In genomic region chr6:99520676-99521037, GRCm38 (mm10) we compare ENCODE assay signal across 8 mouse cellular contexts. TPM values are rescaled to one million over a fixed set of nuclear protein-coding genes. Genes with fewer than 3 reads are reported as not detected.
DNase-seq lines count a peak whose midpoint lies in the region; ATAC-seq and TF ChIP-seq lines count a peak whose summit lies in the region.

No protein-coding gene starts in this region.

- no peak; the same call in none of the 2 replicates for ATAC-seq in hindbrain, embryonic 12.5 days (ENCODE audit: low FRiP score)
- peak; percentile 50 for ATAC-seq in midbrain, embryonic 15.5 days (replicated peaks)

- no peak for TF ChIP-seq POLR2A in kidney, adult 2 months (IDR thresholded peaks at IDR 0.05; ENCODE audit: low read depth, low read length)

- WGBS in kidney, adult 2 months, result 1% methylated on average over 26 of the region's 27 CpGs
- 1% methylated on average over 27 of the region's 27 CpGs for WGBS in hindbrain, embryonic 12.5 days
- under 1% methylated on average over 27 of the region's 27 CpGs for WGBS in midbrain, embryonic 15.5 days

- TF ChIP-seq CTCF in kidney, adult 2 months (conservative IDR thresholded peaks at IDR 0.05; ENCODE audit: insufficient read depth, insufficient read length, low read depth, low read length), result no peak

- no peak for DNase-seq in kidney, adult 2 months
- DNase-seq in kidney, adult 8-10 months, result no peak
- DNase-seq in R1 (ENCODE audit: low read depth, low spot score), result peak; percentile 72
- no peak for DNase-seq in adrenal gland, postnatal 25 days
- DNase-seq in thymus, postnatal 14 days, result no peak
- no peak for DNase-seq in adrenal gland, adult (ENCODE audit: inconsistent age in 2 of 2, low spot score in 1 of 2)

- H3K4me2 ChIP-seq in hindbrain, embryonic 12.5 days (replicated peaks), result peak overlapping the region; percentile 98
- H3K4me2 ChIP-seq in midbrain, embryonic 15.5 days, result peak overlapping the region; percentile 99

- peak overlapping the region; percentile 89 for H3K9ac ChIP-seq in hindbrain, embryonic 12.5 days
- H3K9ac ChIP-seq in midbrain, embryonic 15.5 days, result peak overlapping the region; percentile 90

- H3K27me3 ChIP-seq in kidney, adult 2 months (replicated peaks; ENCODE audit: control insufficient read depth, insufficient read depth, low read length), result no peaks in the 10 kb centered on the region
- H3K27me3 ChIP-seq in hindbrain, embryonic 12.5 days, result no peaks in the 10 kb centered on the region
- no peaks in the 10 kb centered on the region for H3K27me3 ChIP-seq in midbrain, embryonic 15.5 days (replicated peaks)

- H3K4me3 ChIP-seq in kidney, adult 2 months (ENCODE audit: insufficient read depth, low read depth, low read length), result peak overlapping the region; percentile 97
- peak overlapping the region; percentile 72 for H3K4me3 ChIP-seq in hindbrain, embryonic 12.5 days
- peak overlapping the region; percentile 64 for H3K4me3 ChIP-seq in midbrain, embryonic 15.5 days

- H3K36me3 ChIP-seq in kidney, adult 2 months (ENCODE audit: control insufficient read depth, insufficient read depth, low read length), result no peaks in the 10 kb centered on the region
- no peaks in the 10 kb centered on the region for H3K36me3 ChIP-seq in hindbrain, embryonic 12.5 days
- H3K36me3 ChIP-seq in midbrain, embryonic 15.5 days (replicated peaks), result no peaks in the 10 kb centered on the region

- H3K27ac ChIP-seq in kidney, adult 2 months (ENCODE audit: insufficient read depth, low read depth, low read length), result no peak overlapping the region
- peak overlapping the region; percentile 99 for H3K27ac ChIP-seq in hindbrain, embryonic 12.5 days
- H3K27ac ChIP-seq in midbrain, embryonic 15.5 days, result peak overlapping the region; percentile 99

- no peaks in the 10 kb centered on the region for H3K9me3 ChIP-seq in hindbrain, embryonic 12.5 days (replicated peaks)
- H3K9me3 ChIP-seq in midbrain, embryonic 15.5 days, result no peaks in the 10 kb centered on the region

- H3K4me1 ChIP-seq in kidney, adult 2 months (ENCODE audit: control insufficient read depth, insufficient read depth, low read length), result no peaks in the 10 kb centered on the region
- H3K4me1 ChIP-seq in hindbrain, embryonic 12.5 days, result peaks cover 16% of the 10 kb centered on the region
- H3K4me1 ChIP-seq in midbrain, embryonic 15.5 days, result peaks cover 14% of the 10 kb centered on the region

RNA-seq across cellular contexts. Expression of gene Foxp1, which starts 1.9 kb away (rescaled TPM):
- polyA plus RNA-seq in kidney, adult 2 months (2012; rRNA removed), result 28.2 and 32.8 TPM in 2 replicates
- 87.6 and 88.4 TPM in 2 replicates for polyA plus RNA-seq in hindbrain, embryonic 12.5 days (2016; fragmentation: Nextera tagmentation; extraction: Ambion mirVana)
- 84.1 and 85.2 TPM in 2 replicates for polyA plus RNA-seq in midbrain, embryonic 15.5 days (2015; fragmentation: Nextera tagmentation; extraction: Ambion mirVana)
- total RNA-seq in adrenal gland, postnatal 25 days (2021), result 51.1 and 58.1 TPM in 2 replicates
